Mouse (Mus musculus): Measurements from ENCODE around the gene Iqck. TPM values are rescaled to one million over a fixed set of nuclear protein-coding genes. Genes with fewer than 3 reads are reported as not detected.

The Iqck gene
- total RNA-seq, 2 experiments from 2014 or later = 17.3 to 18.2 TPM

GRCm38 (mm10) chr7:118983961-118984360 is 128.4 kb downstream of the Iqck start:
- DNase-seq (ENCODE audit: low spot score in 2 of 2) = no peak

DNA sequence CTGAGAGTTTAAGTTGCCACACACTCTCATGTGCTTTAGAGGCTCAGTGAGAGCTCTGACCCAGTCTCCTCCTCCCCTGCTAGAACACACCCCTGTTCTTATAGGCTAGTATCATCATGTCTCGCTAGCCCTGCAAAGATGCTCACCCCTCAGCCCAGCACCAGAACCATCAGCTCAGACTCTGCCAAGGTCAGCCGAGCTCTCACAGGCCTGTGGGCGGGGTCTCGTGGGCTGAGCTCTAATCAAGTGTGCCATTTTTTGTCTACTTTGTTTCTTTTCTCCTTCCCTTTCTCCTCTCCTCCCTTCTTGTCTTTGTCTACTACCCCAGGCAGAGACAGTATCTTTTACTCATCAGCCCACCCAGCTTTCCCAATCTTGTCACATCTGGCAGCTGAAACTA is 130.2 kb downstream of the Iqck start:
- DNase-seq (ENCODE audit: low spot score in 2 of 2) = no peak

GRCm38 (mm10) chr7:118986369-118986768 is 130.8 kb downstream of the Iqck start:
- no peak for DNase-seq (ENCODE audit: low spot score in 2 of 2)

DNA sequence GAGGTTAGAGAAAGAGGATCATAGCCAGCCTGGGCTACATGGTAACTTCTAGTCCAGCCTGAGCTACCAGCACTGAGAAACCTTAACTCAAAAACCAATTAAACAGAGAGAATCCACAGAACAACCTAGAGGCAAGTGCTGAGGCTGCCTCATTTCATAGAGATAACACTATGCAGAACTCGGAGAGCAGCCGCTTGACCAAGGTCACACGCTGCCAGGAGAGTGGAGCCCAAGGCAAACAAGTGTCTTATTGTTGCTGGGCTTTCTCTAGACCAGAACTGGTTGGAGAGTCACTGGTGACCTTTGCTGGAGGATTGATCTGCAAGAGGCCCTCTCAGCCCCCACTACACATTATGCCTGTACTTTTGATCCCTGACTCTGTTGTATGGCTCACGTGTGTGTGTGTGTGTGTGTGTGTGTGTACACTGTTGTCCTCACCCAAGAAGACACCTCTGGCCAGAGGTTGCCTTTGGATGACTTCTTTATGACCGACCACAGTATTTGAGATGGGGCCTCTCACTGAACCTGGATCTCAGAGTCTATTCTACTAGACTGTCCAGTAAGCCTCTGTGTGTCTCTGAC is 133.8 kb downstream of the Iqck start:
- DNase-seq (ENCODE audit: low spot score in 2 of 2) = no peak

DNA sequence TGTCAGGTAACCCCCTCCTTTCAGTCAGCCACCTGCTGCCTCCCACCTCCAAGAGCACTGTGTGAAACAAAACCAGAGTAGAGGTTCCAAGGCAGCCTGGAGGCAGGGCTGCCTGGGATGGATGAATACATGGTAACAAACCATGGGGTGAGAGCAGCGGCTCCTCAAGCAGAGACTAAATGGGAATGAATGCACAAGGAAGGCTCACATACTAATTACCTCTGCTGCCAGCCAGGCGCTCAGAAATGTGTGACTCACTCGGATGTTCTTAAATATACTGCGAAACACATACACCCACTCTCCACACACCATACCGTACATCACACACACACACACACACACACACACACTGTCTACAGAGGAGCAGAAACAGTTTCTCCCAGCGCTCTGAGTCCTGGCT is 134.7 kb downstream of the Iqck start:
- DNase-seq (ENCODE audit: low spot score in 2 of 2) = no peak

- no peak for DNase-seq (ENCODE audit: low spot score in 2 of 2)
These were observed 135.9 kb downstream of the Iqck start for GRCm38 (mm10) chr7:118991341-118991884.

GRCm38 (mm10) chr7:118992080-118992560 is 136.6 kb downstream of the Iqck start:
- DNase-seq (ENCODE audit: low spot score in 2 of 2) = no peak

DNA sequence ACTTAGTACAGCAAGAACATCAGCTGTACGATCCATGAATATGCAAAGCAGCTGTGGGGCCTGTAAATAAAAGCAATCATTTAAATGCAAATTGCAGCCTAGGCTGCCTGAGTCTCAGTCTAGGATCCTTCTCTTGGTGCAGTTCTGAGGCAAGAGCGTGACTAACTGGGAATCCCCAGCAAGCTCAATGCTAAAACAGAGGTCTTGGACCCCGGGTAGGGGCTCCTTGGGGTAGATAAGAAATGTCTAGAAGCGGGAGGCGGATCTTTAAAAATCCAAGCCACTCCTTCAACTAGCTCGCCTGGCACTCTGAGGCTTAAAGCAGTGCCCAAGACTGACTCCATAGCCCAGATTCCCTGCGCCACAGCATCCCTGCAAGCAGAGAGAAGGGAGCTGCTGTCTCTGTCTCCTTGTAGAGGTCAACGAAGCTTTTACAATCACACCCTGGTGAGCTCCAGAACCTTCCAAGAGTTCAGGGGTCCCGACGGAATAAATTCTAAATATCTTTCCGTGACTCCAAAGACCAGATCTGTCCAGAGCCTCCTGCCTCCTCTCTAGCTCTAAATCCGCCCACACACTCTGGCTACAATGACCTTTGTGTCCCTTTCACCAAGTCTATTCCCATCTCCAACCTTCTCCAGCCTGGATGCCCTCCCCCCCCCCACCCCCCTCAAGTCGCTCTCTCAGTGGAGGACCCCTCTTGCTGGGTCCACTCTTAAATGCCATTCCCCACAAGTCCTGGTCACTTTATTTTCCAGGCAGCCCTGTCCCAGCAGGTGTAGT is 137.3 kb downstream of the Iqck start:
- DNase-seq (ENCODE audit: low spot score in 2 of 2) = no peak

GRCm38 (mm10) chr7:118993597-118994230 is 138.2 kb downstream of the Iqck start:
- peak in 1 of 2 experiments; percentile 13 for DNase-seq (ENCODE audit: low spot score in 2 of 2)

DNA sequence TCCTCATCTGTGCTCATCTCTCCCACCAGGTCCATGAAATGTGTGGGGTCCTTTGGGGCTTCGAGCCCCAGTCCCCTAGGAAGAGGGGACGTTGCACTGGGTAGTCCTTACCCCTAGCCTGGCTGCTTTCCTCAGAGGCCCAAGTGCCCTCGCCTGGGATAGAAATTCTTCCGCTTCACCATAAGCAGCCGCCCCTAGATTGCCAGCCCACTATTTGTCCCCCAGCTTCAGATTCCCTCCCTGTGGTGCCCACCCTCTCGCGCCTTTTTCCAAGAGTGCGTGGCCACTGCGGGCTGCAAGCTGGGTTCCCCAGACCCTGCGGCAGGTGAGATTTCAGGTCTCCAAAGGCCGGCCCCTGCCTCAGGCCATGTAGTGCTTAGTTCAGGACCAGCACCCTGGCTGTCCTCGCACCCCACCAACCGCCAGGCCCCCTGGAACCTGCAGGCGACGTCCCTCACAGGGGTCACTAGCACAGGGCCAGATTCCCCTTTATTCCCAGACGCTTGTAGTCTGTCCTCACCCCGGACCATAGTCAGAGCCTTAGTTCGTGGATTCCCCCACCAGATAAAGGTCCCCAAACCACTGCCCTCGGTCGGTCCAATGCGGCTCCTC is 138.8 kb downstream of the Iqck start:
- DNase-seq (ENCODE audit: low spot score in 2 of 2) = no peak

DNA sequence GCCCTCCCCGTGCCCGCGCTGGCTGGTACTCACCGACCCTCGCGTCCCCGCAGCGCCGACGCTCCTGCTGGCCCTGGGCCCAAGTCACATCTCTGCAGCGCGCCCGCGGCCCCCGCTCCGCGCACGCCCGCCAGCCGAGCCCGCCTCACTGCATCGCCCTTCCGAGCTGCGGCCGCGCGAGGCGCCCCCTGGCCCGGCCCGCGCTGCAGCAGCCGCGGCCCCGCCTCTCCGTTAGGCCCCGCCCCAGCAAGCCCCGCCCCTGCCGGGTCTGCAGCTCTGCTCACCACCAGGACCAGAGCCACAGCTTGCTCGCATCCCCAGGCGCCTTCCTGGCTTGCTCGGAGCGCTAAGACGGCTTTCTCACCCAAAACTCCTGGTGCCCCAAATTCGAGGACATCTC is 139.5 kb downstream of the Iqck start, which contains the start of gene Gprc5b:
Gene Gprc5b, minus strand, starts transcription at position 205 of the 400 bp plus-strand sequence.
- peak; percentile 73 to 78 for DNase-seq (ENCODE audit: low spot score in 2 of 2)

GRCm38 (mm10) chr7:118995671-118996070 is 140.1 kb downstream of the Iqck start:
- no peak for DNase-seq (ENCODE audit: low spot score in 2 of 2)

DNA sequence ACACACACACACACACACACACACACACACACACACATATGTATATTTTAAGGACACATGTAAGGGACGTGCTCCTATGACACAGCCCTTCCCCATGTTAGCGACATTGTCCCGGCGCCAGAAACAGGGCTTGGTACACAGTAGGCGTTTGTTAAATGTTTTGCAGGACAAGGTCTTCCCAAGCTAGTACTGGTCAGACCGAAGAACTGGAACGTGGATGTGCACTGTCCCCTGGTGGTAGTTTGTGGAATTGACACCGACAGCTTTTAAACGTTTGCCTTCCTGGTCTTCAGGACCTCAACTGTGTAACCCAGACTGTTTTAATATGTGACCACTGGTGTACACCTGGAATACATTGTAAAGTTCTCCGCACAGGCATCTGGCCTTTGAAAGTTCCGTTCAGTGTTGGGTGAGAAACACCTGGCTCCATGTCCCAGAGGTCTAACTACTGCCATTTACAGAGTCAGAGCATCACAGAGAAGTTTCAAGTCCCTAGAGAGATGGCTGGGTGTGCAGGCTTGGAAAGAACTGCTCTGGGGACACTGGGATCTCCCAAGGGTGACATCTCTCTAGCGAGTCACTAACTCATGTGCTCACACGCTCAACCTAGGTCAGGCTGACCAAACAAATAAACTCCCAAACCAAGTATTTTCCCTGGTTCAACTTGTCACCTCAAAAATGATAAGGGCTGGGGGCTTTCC is 140.7 kb downstream of the Iqck start:
- DNase-seq (ENCODE audit: low spot score in 2 of 2) = peak; percentile 49 to 64

DNA sequence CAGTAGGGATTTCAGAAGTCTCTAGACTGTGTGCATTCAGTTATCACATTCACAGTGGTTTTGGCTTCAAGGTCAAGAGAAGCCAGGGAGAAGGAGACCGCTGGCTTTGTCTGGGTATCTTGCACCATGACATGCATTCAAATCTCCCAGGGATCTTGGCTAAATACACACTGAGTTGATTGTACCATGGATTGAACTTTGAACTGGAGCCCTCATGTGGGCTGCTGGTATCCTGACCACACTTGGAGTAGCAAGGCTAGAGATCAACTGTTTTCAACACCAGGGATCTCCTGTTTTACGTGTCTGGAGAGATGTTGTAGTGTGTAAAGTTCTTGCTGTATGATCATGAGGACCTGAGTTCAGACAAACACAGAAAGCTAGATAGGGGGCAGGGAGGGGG is 144.3 kb downstream of the Iqck start:
- no peak for DNase-seq (ENCODE audit: low spot score in 2 of 2)

DNA sequence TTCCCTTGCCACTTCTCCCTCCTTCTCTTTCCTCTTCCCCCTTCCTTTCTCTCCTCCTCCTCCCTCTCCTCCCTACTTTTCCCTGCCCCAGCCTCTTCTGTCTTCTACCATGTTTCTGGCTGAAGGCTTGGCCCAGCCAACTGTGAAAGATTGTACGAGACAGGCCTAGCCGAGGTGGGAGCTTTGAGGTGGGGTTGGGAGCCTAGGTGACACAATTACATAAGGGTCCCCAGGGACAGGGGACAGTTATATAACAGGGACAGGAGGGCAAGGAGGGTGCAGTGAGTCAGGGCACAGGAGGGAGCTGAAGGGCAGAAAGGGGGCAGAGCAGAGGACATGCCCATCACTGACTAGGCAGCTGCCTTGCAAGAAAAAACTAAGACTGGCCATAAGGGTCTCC is 146.4 kb downstream of the Iqck start:
- DNase-seq (ENCODE audit: low spot score in 2 of 2) = no peak

DNA sequence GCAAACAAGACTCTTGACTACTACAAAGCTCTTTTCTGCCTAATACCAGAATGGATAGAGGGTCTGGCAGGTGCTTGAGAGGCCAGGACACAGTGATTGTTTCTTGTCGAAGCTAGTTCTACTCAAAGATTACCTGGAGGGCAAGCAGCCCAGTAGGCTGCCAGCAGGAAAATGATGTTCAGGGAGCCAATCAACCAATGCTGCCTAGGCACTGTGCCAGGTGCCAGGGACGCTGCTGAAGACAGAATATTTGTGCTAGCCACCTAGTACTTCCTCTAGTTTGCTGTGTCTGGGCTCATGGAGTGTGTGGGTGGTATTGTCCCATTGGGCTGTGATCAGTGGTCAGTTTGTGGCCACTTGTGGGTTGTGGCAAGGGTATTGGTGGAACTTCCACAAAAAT is 146.9 kb downstream of the Iqck start:
- no peak for DNase-seq (ENCODE audit: low spot score in 2 of 2)

DNA sequence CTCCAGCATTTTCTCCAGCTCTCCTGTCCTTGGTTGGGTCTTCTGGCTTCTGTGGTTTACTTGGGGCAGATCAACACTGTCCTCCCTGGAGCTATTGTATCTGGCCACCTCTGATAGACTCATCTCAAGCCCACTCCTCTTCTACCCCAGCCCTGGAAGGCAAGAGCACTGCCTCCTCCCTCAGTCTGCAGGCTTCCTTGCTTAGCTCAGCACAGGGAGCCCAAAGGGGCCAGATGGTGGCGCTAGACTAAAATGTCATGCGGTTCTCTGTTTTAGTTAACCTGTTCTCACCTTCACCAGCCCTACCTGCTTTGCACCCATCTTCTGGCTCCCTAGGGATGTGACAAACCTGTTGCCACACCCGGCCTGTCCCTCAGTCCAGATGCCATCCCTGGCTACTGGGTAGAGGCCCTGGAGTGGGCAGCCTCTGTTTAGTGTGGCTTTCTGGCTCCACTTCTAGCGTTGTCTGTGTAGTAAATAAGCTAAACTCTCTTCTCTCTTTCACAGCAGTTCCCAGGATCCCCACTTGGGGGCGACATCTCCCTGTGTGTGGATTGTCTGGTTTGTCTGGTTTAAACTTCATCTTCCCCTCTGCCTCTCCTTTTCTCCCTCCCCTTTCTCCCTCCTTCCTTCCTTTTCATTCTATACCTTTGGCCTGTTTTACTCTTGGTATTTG is 155.4 kb downstream of the Iqck start:
- peak in 1 of 2 experiments; percentile 49 for DNase-seq (ENCODE audit: low spot score in 2 of 2)

DNA sequence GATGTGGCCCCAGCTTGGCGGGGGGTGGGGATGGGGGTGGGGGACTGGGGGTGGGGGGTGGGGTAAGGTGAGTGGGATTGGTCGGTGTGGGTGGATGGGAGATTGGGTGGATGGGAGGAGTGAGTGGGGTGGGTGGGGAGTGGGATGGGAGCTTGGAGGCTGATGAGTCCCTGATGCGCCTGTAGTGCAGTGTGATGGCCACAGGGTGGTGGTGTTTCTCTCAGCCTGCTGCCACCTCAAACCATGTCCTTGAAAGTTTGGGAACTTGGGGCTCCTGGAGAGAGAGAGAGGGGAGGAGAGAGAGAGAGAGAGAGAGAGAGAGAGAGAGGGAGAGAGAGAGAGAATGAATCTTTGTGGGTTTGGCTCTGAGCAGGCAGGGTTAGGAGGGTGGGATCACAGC is 160.2 kb downstream of the Iqck start:
- DNase-seq (ENCODE audit: low spot score in 2 of 2) = no peak

DNA sequence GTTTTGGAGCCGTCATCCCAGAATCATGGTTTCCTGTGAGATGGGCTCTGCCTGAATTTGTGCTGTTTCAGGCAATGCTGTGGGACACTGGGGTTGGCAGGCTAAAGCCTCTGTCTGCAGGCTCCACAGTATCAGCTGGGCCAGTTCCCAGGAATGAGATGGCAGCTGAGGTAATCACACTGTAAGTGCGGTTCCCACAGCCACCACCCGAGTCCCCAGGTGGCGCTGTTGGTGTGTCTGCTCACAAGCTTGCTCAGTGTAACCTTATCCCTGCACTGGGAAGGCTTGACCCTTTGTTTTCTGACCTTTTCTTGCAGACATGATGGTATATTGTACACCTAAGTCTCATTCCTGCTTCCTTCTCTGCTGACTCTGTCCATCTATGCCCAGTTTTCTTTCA is 164.0 kb downstream of the Iqck start:
- peak in 1 of 2 experiments; percentile 13 for DNase-seq (ENCODE audit: low spot score in 2 of 2)
